Mouse (Mus musculus) MEL (cell line): Measurements from ENCODE around the gene Ppp1r9b. TPM values are rescaled to one million over a fixed set of nuclear protein-coding genes. Genes with fewer than 3 reads are reported as not detected.
A peak's percentile ranks its signal among the peaks of the same experiment; 100 is the strongest.

Experiments used
- DNase-seq: peaks from one replicate; pipeline ENCODE4 v3.0.0; 2011; ENCODE audit warnings: low read depth, low spot score
- H3K27ac ChIP-seq: 2 replicates; pipeline ENCODE4 v1.5.1; 2012; ENCODE audit warnings: low read depth, mild to moderate bottlenecking, control low read depth, low read length, moderate library complexity; ENCODE audit not compliant: control insufficient read depth
- H3K27me3 ChIP-seq, 2 experiments: fragments of 150-350 bp in 1 of 2; sonication (generic) in 1 of 2; 2 replicates each; pipeline ENCODE4 v1.6.1; 2012; ENCODE audit warnings: low read length in 2 of 2, mild to moderate bottlenecking in 2 of 2, improper control_type of control experiment in 1 of 2, moderate library complexity in 1 of 2; ENCODE audit not compliant: insufficient read depth in 2 of 2, control insufficient read depth in 1 of 2
- H3K36me3 ChIP-seq, 2 experiments: 2 replicates each; pipeline ENCODE4 v1.6.1; 2012 to 2014; ENCODE audit warnings: low read length in 2 of 2, improper control_type of control experiment in 1 of 2, inconsistent platforms in 1 of 2, mild to moderate bottlenecking in 1 of 2; ENCODE audit not compliant: insufficient read depth in 2 of 2, control insufficient read depth in 1 of 2
- H3K4me1 ChIP-seq, 2 experiments: fragments of 150-350 bp in 1 of 2; sonication (generic) in 1 of 2; 2 replicates each; pipeline ENCODE4 v1.6.1; 2012; ENCODE audit warnings: low read length in 2 of 2, improper control_type of control experiment in 1 of 2, mild to moderate bottlenecking in 1 of 2; ENCODE audit not compliant: insufficient read depth in 2 of 2, control insufficient read depth in 1 of 2
- H3K4me3 ChIP-seq, 2 experiments: fragments of 150-350 bp in 1 of 2; sonication (generic) in 1 of 2; 2 replicates each; pipeline ENCODE4 v1.5.1; 2012; ENCODE audit warnings: low read depth in 2 of 2, low read length in 2 of 2, mild to moderate bottlenecking in 2 of 2, moderate library complexity in 2 of 2, control low read depth in 1 of 2, improper control_type of control experiment in 1 of 2; ENCODE audit not compliant: control insufficient read depth in 1 of 2, insufficient read depth in 1 of 2
- H3K79me2 ChIP-seq: 2 replicates; pipeline ENCODE4 v1.6.1; 2012; ENCODE audit warnings: mild to moderate bottlenecking, low read length, moderate library complexity; ENCODE audit not compliant: control insufficient read depth, poor library complexity, insufficient read depth
- H3K9ac ChIP-seq: 2 replicates; pipeline ENCODE4 v1.6.1; 2012; ENCODE audit warnings: low read depth, mild to moderate bottlenecking, control low read depth, low read length, moderate library complexity; ENCODE audit not compliant: control insufficient read depth, poor library complexity, severe bottlenecking
- H3K9me3 ChIP-seq: fragments of 150-350 bp; sonication (generic); replicated peaks from 2 replicates; pipeline ENCODE4 v1.6.1; 2012; ENCODE audit warnings: mild to moderate bottlenecking, low read length, improper control_type of control experiment, moderate library complexity; ENCODE audit not compliant: insufficient read depth
- BHLHE40 ChIP-seq: IDR thresholded peaks from 2 replicates; pipeline ENCODE4 v1.6.1; 2012; ENCODE audit warnings: low read depth, mild to moderate bottlenecking, inconsistent platforms, low read length, improper control_type of control experiment, borderline replicate concordance
- CHD1 ChIP-seq: IDR thresholded peaks from 2 replicates; pipeline ENCODE4 v1.6.1; 2012; ENCODE audit warnings: low read depth, mild to moderate bottlenecking, inconsistent platforms, low read length, improper control_type of control experiment
- CHD2 ChIP-seq: IDR thresholded peaks from 2 replicates; pipeline ENCODE4 v1.6.1; 2011; ENCODE audit warnings: low read length, improper control_type of control experiment
- ELF1 ChIP-seq: IDR thresholded peaks from 2 replicates; pipeline ENCODE4 v1.6.1; 2014; ENCODE audit warnings: low read depth, mild to moderate bottlenecking, inconsistent platforms, low read length, improper control_type of control experiment, moderate library complexity
- EP300 ChIP-seq, 2 experiments: IDR thresholded peaks; 2 replicates each; pipeline ENCODE4 v1.6.1; 2011; ENCODE audit warnings: improper control_type of control experiment in 2 of 2, low read length in 2 of 2, low read depth in 1 of 2, mild to moderate bottlenecking in 1 of 2
- ETS1 ChIP-seq: IDR thresholded peaks from 2 replicates; pipeline ENCODE4 v1.6.1; 2012; ENCODE audit warnings: low read depth, mild to moderate bottlenecking, inconsistent platforms, low read length, improper control_type of control experiment, moderate library complexity
- HCFC1 ChIP-seq: IDR thresholded peaks from 2 replicates; pipeline ENCODE4 v1.6.1; 2012; ENCODE audit warnings: low read depth, mild to moderate bottlenecking, inconsistent platforms, low read length, improper control_type of control experiment, moderate library complexity
- KAT2A ChIP-seq: conservative IDR thresholded peaks from 2 replicates; pipeline ENCODE4 v1.6.1; 2012; ENCODE audit warnings: low read depth, low read length, improper control_type of control experiment, inconsistent platforms
- MAZ ChIP-seq: IDR thresholded peaks from 2 replicates; pipeline ENCODE4 v1.6.1; 2012; ENCODE audit warnings: low read depth, mild to moderate bottlenecking, inconsistent platforms, low read length, improper control_type of control experiment
- MXI1 ChIP-seq: IDR thresholded peaks from 2 replicates; pipeline ENCODE4 v1.6.1; 2011; ENCODE audit warnings: mild to moderate bottlenecking, low read depth, low read length, improper control_type of control experiment
- MYC ChIP-seq: IDR thresholded peaks from 2 replicates; pipeline ENCODE4 v1.6.1; 2011; ENCODE audit warnings: low read depth, mild to moderate bottlenecking, low read length, improper control_type of control experiment, moderate library complexity
- NELFE ChIP-seq: IDR thresholded peaks from 2 replicates; pipeline ENCODE4 v1.6.1; 2011; ENCODE audit warnings: low read depth, low read length, improper control_type of control experiment
- POLR2A ChIP-seq, 2 experiments: IDR thresholded peaks; 2 replicates each; pipeline ENCODE4 v1.6.1; 2011 to 2012; ENCODE audit warnings: low read length in 2 of 2, mild to moderate bottlenecking in 2 of 2, control low read depth in 1 of 2, improper control_type of control experiment in 1 of 2, low read depth in 1 of 2, moderate library complexity in 1 of 2; ENCODE audit not compliant: control insufficient read depth in 1 of 2, insufficient read depth in 1 of 2, poor library complexity in 1 of 2
- POLR2AphosphoS5 ChIP-seq: IDR thresholded peaks from 2 replicates; pipeline ENCODE4 v1.6.1; 2012; ENCODE audit warnings: low read depth, borderline replicate concordance, mild to moderate bottlenecking, inconsistent platforms, low read length, moderate library complexity, mixed read lengths
- SIN3A ChIP-seq: IDR thresholded peaks from 2 replicates; pipeline ENCODE4 v1.6.1; 2012; ENCODE audit warnings: low read length, improper control_type of control experiment, inconsistent platforms
- UBTF ChIP-seq: IDR thresholded peaks from 2 replicates; pipeline ENCODE4 v1.6.1; 2012; ENCODE audit warnings: low read depth, mild to moderate bottlenecking, inconsistent platforms, low read length, improper control_type of control experiment, moderate library complexity, borderline replicate concordance; ENCODE audit not compliant: insufficient read depth
- USF1 ChIP-seq: IDR thresholded peaks from 2 replicates; pipeline ENCODE4 v1.6.1; 2014; ENCODE audit warnings: low read depth, mild to moderate bottlenecking, inconsistent platforms, low read length, improper control_type of control experiment, moderate library complexity
- polyA plus RNA-seq, 2 experiments: library from polyadenylated mRNA; stranded (reverse) in 1 of 2; unstranded in 1 of 2; fragments of >175 nt in 1 of 2; fragments of >200 nt in 1 of 2; gene quantifications; 2 replicates each; pipeline versions ENCODE4 v1.2.1 to v1.2.4; 2012; ENCODE audit warnings: low replicate concordance in 2 of 2, low read depth in 1 of 2; ENCODE audit not compliant: insufficient read length in 2 of 2, insufficient read depth in 1 of 2, missing spikeins in 1 of 2
- total RNA-seq: library from RNA; depleted of rRNA; stranded (reverse); fragments of 300-350 nt; gene quantifications from 2 replicates; pipeline ENCODE4 v1.2.3, GENCODE M21; 2012

Gene Ppp1r9b
- total and polyA plus RNA-seq, 3 experiments: 47.0 to 169 (median 150) TPM

- TF ChIP-seq BHLHE40 (peak; percentile 95), USF1 (no peak)
- TF ChIP-seq, all 39 proteins: peak for 21
Observed at GRCm38 (mm10) chr11:94989562-94990017, 1.2 kb upstream of the Ppp1r9b start (continued).

GRCm38 (mm10) chr11:94990102-94990748 lies 610 bp upstream of the Ppp1r9b start:
- Histone ChIP-seq H3K27ac (peak overlapping the region; percentile 86), H3K4me1 (peaks cover 19 to 43% of the 10 kb centered on the region in 2 experiments)

GRCm38 (mm10) chr11:94991641-94992479 lies 1.0 kb downstream of the Ppp1r9b start:
- Histone ChIP-seq H3K9me3 (no peaks in the 10 kb centered on the region), H3K4me3 (peak overlapping the region; percentile 79 to 87), H3K4me1 (peaks cover 34 to 59% of the 10 kb centered on the region in 2 experiments), H3K79me2 (peaks cover 71% of the 10 kb centered on the region), H3K27ac (peak overlapping the region; percentile 75), H3K27me3 (no peaks in the 10 kb centered on the region), H3K36me3 (peaks cover 0 to 42% of the 10 kb centered on the region in 2 experiments; a peak in 2 of 4 replicates), H3K9ac (peak overlapping the region; percentile 97)
- DNase-seq: peak; percentile 65
- TF ChIP-seq POLR2A (IDR thresholded peaks at IDR 0.05; ENCODE audit: control insufficient read depth in 1 of 2, insufficient read depth in 1 of 2, low read depth in 1 of 2, low read length in 2 of 2, poor library complexity in 1 of 2): 0 out of 4 replicates have a peak, but pooled peaks of 1 of the 2 experiments have one; percentile 16
- peak; percentile 14; the same call in 1 of the 2 replicates for TF ChIP-seq SIN3A
- TF ChIP-seq CHD2: no peak
- TF ChIP-seq UBTF: peak; percentile 77; the same call in 1 of the 2 replicates
- TF ChIP-seq MAZ: 0 out of 2 replicates have a peak, but pooled peaks have one; percentile 4
- 0 out of 2 replicates have a peak, but pooled peaks have one; percentile 33 for TF ChIP-seq ELF1
- TF ChIP-seq HCFC1: no peak
- TF ChIP-seq MXI1: peak; percentile 32
- no peak for TF ChIP-seq MYC
- 0 out of 2 replicates have a peak, but pooled peaks have one; percentile 6 for TF ChIP-seq ETS1
- peak; percentile 24; the same call in 1 of the 2 replicates for TF ChIP-seq NELFE
- TF ChIP-seq POLR2AphosphoS5: no peak

More at GRCm38 (mm10) chr11:94990102-94990748, 610 bp upstream of the Ppp1r9b start:
- Histone ChIP-seq H3K36me3 (peaks cover 0 to 26% of the 10 kb centered on the region in 2 experiments; a peak in 2 of 4 replicates), H3K9me3 (no peaks in the 10 kb centered on the region), H3K4me3 (peak overlapping the region; percentile 79 to 87), H3K9ac (peak overlapping the region; percentile 97), H3K27me3 (no peaks in the 10 kb centered on the region), H3K79me2 (peaks cover 54% of the 10 kb centered on the region)
- TF ChIP-seq CHD1 (peak; percentile 93), MYC (0 out of 2 replicates have a peak, but pooled peaks have one; percentile 46), EP300 (IDR thresholded peaks at IDR 0.05; ENCODE audit: low read depth in 1 of 2, low read length in 2 of 2) (peak in 1 of 2 experiments; percentile 15; a peak in 1 of 4 replicates), KAT2A (no peak), MXI1 (no peak; the same call in 1 of the 2 replicates)
- DNase-seq: no peak
